Mouse (Mus musculus): ENCODE data around the gene Pde6c. TPM values are rescaled to one million over a fixed set of nuclear protein-coding genes. Genes with fewer than 3 reads are reported as not detected.

Pde6c gene
- polyA plus RNA-seq, 1 experiment from 2014 or later: 0.43 TPM

- ATAC-seq (ENCODE audit: insufficient read depth, low FRiP score): no peak
- Histone ChIP-seq H3K4me3 (replicated peaks; ENCODE audit: low read length) (no peak overlapping the region), H3K27me3 (ENCODE audit: control insufficient read depth, insufficient read depth, low read length) (no peaks in the 10 kb centered on the region), H3K4me1 (ENCODE audit: control insufficient read depth, insufficient read depth, low read length) (no peaks in the 10 kb centered on the region), H3K9ac (ENCODE audit: low read length) (no peak overlapping the region), H3K36me3 (ENCODE audit: control insufficient read depth, insufficient read depth, low read length) (0 out of 2 replicates have a peak, but pooled peaks cover 5% of the 10 kb centered on the region), H3K9me3 (replicated peaks; ENCODE audit: control insufficient read depth, low read length) (no peaks in the 10 kb centered on the region), H3K27ac (ENCODE audit: low read length) (no peak overlapping the region), H3K4me2 (ENCODE audit: low read depth, low read length) (no peak overlapping the region)
- 79% methylated on average over 5 of the region's 5 CpGs for WGBS
Measured at GRCm38 (mm10) chr19:38186631-38187344, 54.2 kb downstream of the Pde6c start.

- 89% methylated on average over 2 of the region's 2 CpGs for WGBS
- H3K27ac ChIP-seq (ENCODE audit: low read length): no peak overlapping the region
Measured at GRCm38 (mm10) chr19:38187345-38187680, 54.7 kb downstream of the Pde6c start.

GRCm38 (mm10) chr19:38190606-38191005 is 58.0 kb downstream of the Pde6c start:
- Histone ChIP-seq H3K27ac (ENCODE audit: low read length) (no peak overlapping the region), H3K36me3 (ENCODE audit: control insufficient read depth, insufficient read depth, low read length) (0 out of 2 replicates have a peak, but pooled peaks cover 5% of the 10 kb centered on the region), H3K9me3 (replicated peaks; ENCODE audit: control insufficient read depth, low read length) (no peaks in the 10 kb centered on the region), H3K9ac (ENCODE audit: low read length) (no peak overlapping the region), H3K4me1 (ENCODE audit: control insufficient read depth, insufficient read depth, low read length) (no peaks in the 10 kb centered on the region), H3K4me3 (replicated peaks; ENCODE audit: low read length) (no peak overlapping the region), H3K27me3 (ENCODE audit: control insufficient read depth, insufficient read depth, low read length) (no peaks in the 10 kb centered on the region), H3K4me2 (ENCODE audit: low read depth, low read length) (no peak overlapping the region)
- ATAC-seq (ENCODE audit: insufficient read depth, low FRiP score): no peak
- WGBS: 75% methylated on average over 3 of the region's 3 CpGs

More at GRCm38 (mm10) chr19:38187345-38187680, 54.7 kb downstream of the Pde6c start:
- Histone ChIP-seq H3K9me3 (replicated peaks; ENCODE audit: control insufficient read depth, low read length) (no peaks in the 10 kb centered on the region), H3K4me1 (ENCODE audit: control insufficient read depth, insufficient read depth, low read length) (no peaks in the 10 kb centered on the region), H3K4me3 (replicated peaks; ENCODE audit: low read length) (no peak overlapping the region), H3K27me3 (ENCODE audit: control insufficient read depth, insufficient read depth, low read length) (no peaks in the 10 kb centered on the region), H3K36me3 (ENCODE audit: control insufficient read depth, insufficient read depth, low read length) (0 out of 2 replicates have a peak, but pooled peaks cover 5% of the 10 kb centered on the region), H3K4me2 (ENCODE audit: low read depth, low read length) (no peak overlapping the region), H3K9ac (ENCODE audit: low read length) (no peak overlapping the region)
- ATAC-seq (ENCODE audit: insufficient read depth, low FRiP score): no peak

GRCm38 (mm10) chr19:38191446-38191845 is 58.9 kb downstream of the Pde6c start:
- Histone ChIP-seq H3K27me3 (ENCODE audit: control insufficient read depth, insufficient read depth, low read length) (no peaks in the 10 kb centered on the region), H3K4me1 (ENCODE audit: control insufficient read depth, insufficient read depth, low read length) (no peaks in the 10 kb centered on the region), H3K4me3 (replicated peaks; ENCODE audit: low read length) (no peak overlapping the region), H3K9me3 (replicated peaks; ENCODE audit: control insufficient read depth, low read length) (no peaks in the 10 kb centered on the region), H3K36me3 (ENCODE audit: control insufficient read depth, insufficient read depth, low read length) (0 out of 2 replicates have a peak, but pooled peaks cover 5% of the 10 kb centered on the region), H3K9ac (ENCODE audit: low read length) (no peak overlapping the region), H3K27ac (ENCODE audit: low read length) (no peak overlapping the region), H3K4me2 (ENCODE audit: low read depth, low read length) (no peak overlapping the region)
- 67% methylated on average over 5 of the region's 5 CpGs for WGBS
- no peak for ATAC-seq (ENCODE audit: insufficient read depth, low FRiP score)

GRCm38 (mm10) chr19:38195245-38195644 is 62.7 kb downstream of the Pde6c start:
- Histone ChIP-seq H3K4me3 (replicated peaks; ENCODE audit: low read length) (no peak overlapping the region), H3K27me3 (ENCODE audit: control insufficient read depth, insufficient read depth, low read length) (no peaks in the 10 kb centered on the region), H3K36me3 (ENCODE audit: control insufficient read depth, insufficient read depth, low read length) (no peaks in the 10 kb centered on the region), H3K4me1 (ENCODE audit: control insufficient read depth, insufficient read depth, low read length) (no peaks in the 10 kb centered on the region), H3K27ac (ENCODE audit: low read length) (no peak overlapping the region), H3K9ac (ENCODE audit: low read length) (no peak overlapping the region), H3K9me3 (replicated peaks; ENCODE audit: control insufficient read depth, low read length) (no peaks in the 10 kb centered on the region), H3K4me2 (ENCODE audit: low read depth, low read length) (no peak overlapping the region)
- WGBS: 90% methylated on average over 4 of the region's 4 CpGs
- ATAC-seq (ENCODE audit: insufficient read depth, low FRiP score): no peak

- ATAC-seq (ENCODE audit: insufficient read depth, low FRiP score): no peak
- H3K27ac ChIP-seq (ENCODE audit: low read length): no peak overlapping the region
- H3K9me3 ChIP-seq (replicated peaks; ENCODE audit: control insufficient read depth, low read length): no peaks in the 10 kb centered on the region
- peaks cover 6% of the 10 kb centered on the region; the same call in 1 of the 2 replicates for H3K36me3 ChIP-seq (ENCODE audit: control insufficient read depth, insufficient read depth, low read length)
- WGBS: 79% methylated on average over 5 of the region's 5 CpGs
- no peaks in the 10 kb centered on the region for H3K27me3 ChIP-seq (ENCODE audit: control insufficient read depth, insufficient read depth, low read length)
- no peak overlapping the region for H3K4me2 ChIP-seq (ENCODE audit: low read depth, low read length)
- H3K4me3 ChIP-seq (replicated peaks; ENCODE audit: low read length): no peak overlapping the region
- H3K4me1 ChIP-seq (ENCODE audit: control insufficient read depth, insufficient read depth, low read length): no peaks in the 10 kb centered on the region
- H3K9ac ChIP-seq (ENCODE audit: low read length): no peak overlapping the region
Measured at GRCm38 (mm10) chr19:38198731-38199130, 66.2 kb downstream of the Pde6c start.

GRCm38 (mm10) chr19:38206669-38207068 is 74.1 kb downstream of the Pde6c start:
- WGBS: 51% methylated on average over 9 of the region's 9 CpGs
- Histone ChIP-seq H3K27me3 (ENCODE audit: control insufficient read depth, insufficient read depth, low read length) (no peaks in the 10 kb centered on the region), H3K4me2 (ENCODE audit: low read depth, low read length) (no peak overlapping the region), H3K9ac (ENCODE audit: low read length) (no peak overlapping the region), H3K36me3 (ENCODE audit: control insufficient read depth, insufficient read depth, low read length) (peaks cover 7% of the 10 kb centered on the region; the same call in 1 of the 2 replicates), H3K4me3 (replicated peaks; ENCODE audit: low read length) (no peak overlapping the region), H3K4me1 (ENCODE audit: control insufficient read depth, insufficient read depth, low read length) (no peaks in the 10 kb centered on the region), H3K27ac (ENCODE audit: low read length) (no peak overlapping the region), H3K9me3 (replicated peaks; ENCODE audit: control insufficient read depth, low read length) (no peaks in the 10 kb centered on the region)
- no peak for ATAC-seq (ENCODE audit: insufficient read depth, low FRiP score)

- WGBS: 98% methylated on average over 3 of the region's 3 CpGs
- Histone ChIP-seq H3K36me3 (ENCODE audit: control insufficient read depth, insufficient read depth, low read length) (peaks cover 20% of the 10 kb centered on the region), H3K27me3 (ENCODE audit: control insufficient read depth, insufficient read depth, low read length) (no peaks in the 10 kb centered on the region), H3K4me3 (replicated peaks; ENCODE audit: low read length) (no peak overlapping the region), H3K4me1 (ENCODE audit: control insufficient read depth, insufficient read depth, low read length) (no peaks in the 10 kb centered on the region; the same call in 1 of the 2 replicates), H3K9ac (ENCODE audit: low read length) (no peak overlapping the region), H3K4me2 (ENCODE audit: low read depth, low read length) (no peak overlapping the region), H3K9me3 (replicated peaks; ENCODE audit: control insufficient read depth, low read length) (no peaks in the 10 kb centered on the region), H3K27ac (ENCODE audit: low read length) (no peak overlapping the region)
- no peak for ATAC-seq (ENCODE audit: insufficient read depth, low FRiP score)
Measured at GRCm38 (mm10) chr19:38217696-38218095, 85.1 kb downstream of the Pde6c start.

GRCm38 (mm10) chr19:38223356-38223904 is 90.8 kb downstream of the Pde6c start:
- 8% methylated on average over 12 of the region's 12 CpGs for WGBS

More at GRCm38 (mm10) chr19:38223356-38223904, 90.8 kb downstream of the Pde6c start:
- Histone ChIP-seq H3K27ac (ENCODE audit: low read length) (peak overlapping the region; percentile 86), H3K9ac (ENCODE audit: low read length) (peak overlapping the region; percentile 79), H3K4me2 (ENCODE audit: low read depth, low read length) (peak overlapping the region; percentile 80), H3K4me3 (replicated peaks; ENCODE audit: low read length) (peak overlapping the region; percentile 72), H3K27me3 (ENCODE audit: control insufficient read depth, insufficient read depth, low read length) (no peaks in the 10 kb centered on the region), H3K4me1 (ENCODE audit: control insufficient read depth, insufficient read depth, low read length) (peaks cover 5% of the 10 kb centered on the region), H3K36me3 (ENCODE audit: control insufficient read depth, insufficient read depth, low read length) (peaks cover 5% of the 10 kb centered on the region; the same call in 1 of the 2 replicates), H3K9me3 (replicated peaks; ENCODE audit: control insufficient read depth, low read length) (no peaks in the 10 kb centered on the region)
- peak; percentile 8; the same call in 1 of the 2 replicates for ATAC-seq (ENCODE audit: insufficient read depth, low FRiP score)

Data from stomach, embryonic 16.5 days (tissue).